Mouse (Mus musculus): ENCODE results near the gene Hnrnpab. TPM values are rescaled to one million over a fixed set of nuclear protein-coding genes. Genes with fewer than 3 reads are reported as not detected.

Gene Hnrnpab
- polyA plus RNA-seq, 1 experiment, result 639 TPM

GRCm38 (mm10) chr11:51586411-51586810 lies 20.2 kb downstream of the Hnrnpab start:
- no peaks in the 10 kb centered on the region for H3K27me3 ChIP-seq (ENCODE audit: control insufficient read depth, insufficient read depth, low read length, poor library complexity, severe bottlenecking)
- no peaks in the 10 kb centered on the region for H3K9me3 ChIP-seq (replicated peaks; ENCODE audit: control insufficient read depth, insufficient read depth, low read length, poor library complexity, severe bottlenecking)
- H3K27ac ChIP-seq (ENCODE audit: insufficient read depth, low read length), result no peak overlapping the region
- H3K4me1 ChIP-seq (ENCODE audit: control insufficient read depth, insufficient read depth, low read length), result no peaks in the 10 kb centered on the region
- TF ChIP-seq POLR2A (IDR thresholded peaks at IDR 0.05; ENCODE audit: insufficient read depth, low read length) (no peak), CTCF (IDR thresholded peaks at IDR 0.05; ENCODE audit: low read depth, low read length) (no peak), EP300 (IDR thresholded peaks at IDR 0.05; ENCODE audit: insufficient read depth, low read depth, low read length) (no peak)
- peaks cover 41% of the 10 kb centered on the region for H3K36me3 ChIP-seq (ENCODE audit: control insufficient read depth, insufficient read depth, low read length, poor library complexity, severe bottlenecking)
- no peak overlapping the region for H3K9ac ChIP-seq (ENCODE audit: low read depth, poor library complexity, severe bottlenecking)
- H3K4me3 ChIP-seq (ENCODE audit: low read depth, low read length), result no peak overlapping the region

GRCm38 (mm10) chr11:51585608-51586252 lies 20.9 kb downstream of the Hnrnpab start:
- peak overlapping the region; percentile 68 for H3K9ac ChIP-seq (ENCODE audit: low read depth, poor library complexity, severe bottlenecking)
- TF ChIP-seq EP300 (IDR thresholded peaks at IDR 0.05; ENCODE audit: insufficient read depth, low read depth, low read length), result no peak
- TF ChIP-seq POLR2A (IDR thresholded peaks at IDR 0.05; ENCODE audit: insufficient read depth, low read length), result no peak
- no peak for TF ChIP-seq CTCF (IDR thresholded peaks at IDR 0.05; ENCODE audit: low read depth, low read length)
- no peaks in the 10 kb centered on the region for H3K9me3 ChIP-seq (replicated peaks; ENCODE audit: control insufficient read depth, insufficient read depth, low read length, poor library complexity, severe bottlenecking)
- H3K4me3 ChIP-seq (ENCODE audit: low read depth, low read length), result peak overlapping the region; percentile 75
- no peaks in the 10 kb centered on the region for H3K4me1 ChIP-seq (ENCODE audit: control insufficient read depth, insufficient read depth, low read length)
- H3K36me3 ChIP-seq (ENCODE audit: control insufficient read depth, insufficient read depth, low read length, poor library complexity, severe bottlenecking), result peaks cover 34% of the 10 kb centered on the region
- no peaks in the 10 kb centered on the region for H3K27me3 ChIP-seq (ENCODE audit: control insufficient read depth, insufficient read depth, low read length, poor library complexity, severe bottlenecking)
- no peak overlapping the region for H3K27ac ChIP-seq (ENCODE audit: insufficient read depth, low read length)

- Histone ChIP-seq H3K9ac (ENCODE audit: low read depth, poor library complexity, severe bottlenecking) (peak within 1 kb of the TSS; percentile 68), H3K36me3 (ENCODE audit: control insufficient read depth, insufficient read depth, low read length, poor library complexity, severe bottlenecking) (peaks cover 25% of the 10 kb centered on the region), H3K4me1 (ENCODE audit: control insufficient read depth, insufficient read depth, low read length) (no peaks in the 10 kb centered on the region), H3K4me3 (ENCODE audit: low read depth, low read length) (peak within 1 kb of the TSS; percentile 87), H3K27ac (ENCODE audit: insufficient read depth, low read length) (peak within 1 kb of the TSS; percentile 78), H3K27me3 (ENCODE audit: control insufficient read depth, insufficient read depth, low read length, poor library complexity, severe bottlenecking) (no peaks in the 10 kb centered on the region), H3K9me3 (replicated peaks; ENCODE audit: control insufficient read depth, insufficient read depth, low read length, poor library complexity, severe bottlenecking) (no peaks in the 10 kb centered on the region)
- TF ChIP-seq CTCF (IDR thresholded peaks at IDR 0.05; ENCODE audit: low read depth, low read length) (no peak), EP300 (IDR thresholded peaks at IDR 0.05; ENCODE audit: insufficient read depth, low read depth, low read length) (no peak), POLR2A (IDR thresholded peaks at IDR 0.05; ENCODE audit: insufficient read depth, low read length) (no peak)
Observed at GRCm38 (mm10) chr11:51584431-51585248, 22.0 kb downstream of the Hnrnpab start, which contains the start of gene Phykpl. Phykpl (plus strand) TSS chr11:51584757.

GRCm38 (mm10) chr11:51584057-51584430 lies 22.6 kb downstream of the Hnrnpab start:
- no peaks in the 10 kb centered on the region for H3K27me3 ChIP-seq (ENCODE audit: control insufficient read depth, insufficient read depth, low read length, poor library complexity, severe bottlenecking)
- peak overlapping the region; percentile 68 for H3K9ac ChIP-seq (ENCODE audit: low read depth, poor library complexity, severe bottlenecking)
- H3K4me3 ChIP-seq (ENCODE audit: low read depth, low read length), result peak overlapping the region; percentile 87
- peak overlapping the region; percentile 78 for H3K27ac ChIP-seq (ENCODE audit: insufficient read depth, low read length)
- no peaks in the 10 kb centered on the region for H3K9me3 ChIP-seq (replicated peaks; ENCODE audit: control insufficient read depth, insufficient read depth, low read length, poor library complexity, severe bottlenecking)
- peaks cover 20% of the 10 kb centered on the region for H3K36me3 ChIP-seq (ENCODE audit: control insufficient read depth, insufficient read depth, low read length, poor library complexity, severe bottlenecking)
- no peaks in the 10 kb centered on the region for H3K4me1 ChIP-seq (ENCODE audit: control insufficient read depth, insufficient read depth, low read length)
- TF ChIP-seq CTCF (IDR thresholded peaks at IDR 0.05; ENCODE audit: low read depth, low read length), result no peak
- TF ChIP-seq EP300 (IDR thresholded peaks at IDR 0.05; ENCODE audit: insufficient read depth, low read depth, low read length), result no peak

GRCm38 (mm10) chr11:51582713-51583112 lies 23.9 kb downstream of the Hnrnpab start:
- TF ChIP-seq POLR2A (IDR thresholded peaks at IDR 0.05; ENCODE audit: insufficient read depth, low read length) (no peak), CTCF (IDR thresholded peaks at IDR 0.05; ENCODE audit: low read depth, low read length) (peak; percentile 69)
- H3K9me3 ChIP-seq (replicated peaks; ENCODE audit: control insufficient read depth, insufficient read depth, low read length, poor library complexity, severe bottlenecking), result no peaks in the 10 kb centered on the region
- no peaks in the 10 kb centered on the region for H3K4me1 ChIP-seq (ENCODE audit: control insufficient read depth, insufficient read depth, low read length)
- no peak overlapping the region for H3K9ac ChIP-seq (ENCODE audit: low read depth, poor library complexity, severe bottlenecking)
- H3K36me3 ChIP-seq (ENCODE audit: control insufficient read depth, insufficient read depth, low read length, poor library complexity, severe bottlenecking), result peaks cover 8% of the 10 kb centered on the region
- no peak overlapping the region for H3K27ac ChIP-seq (ENCODE audit: insufficient read depth, low read length)
- no peak overlapping the region for H3K4me3 ChIP-seq (ENCODE audit: low read depth, low read length)
- H3K27me3 ChIP-seq (ENCODE audit: control insufficient read depth, insufficient read depth, low read length, poor library complexity, severe bottlenecking), result no peaks in the 10 kb centered on the region

GRCm38 (mm10) chr11:51579024-51579423 lies 27.6 kb downstream of the Hnrnpab start:
- H3K4me3 ChIP-seq (ENCODE audit: low read depth, low read length), result no peak overlapping the region
- H3K27ac ChIP-seq (ENCODE audit: insufficient read depth, low read length), result no peak overlapping the region

More at GRCm38 (mm10) chr11:51579024-51579423, 27.6 kb downstream of the Hnrnpab start:
- Histone ChIP-seq H3K27me3 (ENCODE audit: control insufficient read depth, insufficient read depth, low read length, poor library complexity, severe bottlenecking) (no peaks in the 10 kb centered on the region), H3K9me3 (replicated peaks; ENCODE audit: control insufficient read depth, insufficient read depth, low read length, poor library complexity, severe bottlenecking) (no peaks in the 10 kb centered on the region), H3K4me1 (ENCODE audit: control insufficient read depth, insufficient read depth, low read length) (no peaks in the 10 kb centered on the region), H3K9ac (ENCODE audit: low read depth, poor library complexity, severe bottlenecking) (no peak overlapping the region), H3K36me3 (ENCODE audit: control insufficient read depth, insufficient read depth, low read length, poor library complexity, severe bottlenecking) (no peaks in the 10 kb centered on the region)
- TF ChIP-seq CTCF (IDR thresholded peaks at IDR 0.05; ENCODE audit: low read depth, low read length) (no peak), EP300 (IDR thresholded peaks at IDR 0.05; ENCODE audit: insufficient read depth, low read depth, low read length) (no peak), POLR2A (IDR thresholded peaks at IDR 0.05; ENCODE audit: insufficient read depth, low read length) (no peak)
